Mouse (Mus musculus) ES-Bruce4 (cell line): ENCODE data around the gene Pwp2. TPM values are rescaled to one million over a fixed set of nuclear protein-coding genes. Genes with fewer than 3 reads are reported as not detected.

Source experiments
- H3K27ac ChIP-seq: 2 replicates; pipeline ENCODE4 v1.5.1; 2012; ENCODE audit warnings: low read length, inconsistent platforms; ENCODE audit not compliant: insufficient read depth
- H3K27me3 ChIP-seq: 2 replicates; pipeline ENCODE4 v1.6.1; 2012; ENCODE audit warnings: mild to moderate bottlenecking, low read length, inconsistent platforms; ENCODE audit not compliant: control insufficient read depth, poor library complexity, insufficient read depth, severe bottlenecking
- H3K36me3 ChIP-seq: 2 replicates; pipeline ENCODE4 v1.6.1; 2012; ENCODE audit warnings: inconsistent platforms, mild to moderate bottlenecking, low read length, moderate library complexity; ENCODE audit not compliant: control insufficient read depth, poor library complexity, insufficient read depth, severe bottlenecking
- H3K4me1 ChIP-seq: one replicate; pipeline ENCODE4 v1.8.1; 2011; ENCODE audit warnings: low read length; ENCODE audit not compliant: control insufficient read depth, insufficient read depth
- H3K4me3 ChIP-seq: 2 replicates; pipeline ENCODE4 v1.5.1; 2011; ENCODE audit warnings: low read depth, mild to moderate bottlenecking, low read length
- H3K9ac ChIP-seq: 2 replicates; pipeline ENCODE4 v1.6.1; 2012; ENCODE audit warnings: low read depth, mild to moderate bottlenecking, inconsistent platforms; ENCODE audit not compliant: poor library complexity, severe bottlenecking
- H3K9me3 ChIP-seq: replicated peaks from 2 replicates; pipeline ENCODE4 v1.6.1; 2012; ENCODE audit warnings: mild to moderate bottlenecking, low read length, inconsistent platforms; ENCODE audit not compliant: control insufficient read depth, poor library complexity, insufficient read depth, severe bottlenecking
- CTCF ChIP-seq: IDR thresholded peaks from one replicate; pipeline ENCODE4 v1.8.1; 2011; ENCODE audit warnings: low read depth, low read length
- EP300 ChIP-seq: IDR thresholded peaks from 2 replicates; pipeline ENCODE4 v1.6.1; 2011; ENCODE audit warnings: low read depth, low read length; ENCODE audit not compliant: insufficient read depth
- POLR2A ChIP-seq: IDR thresholded peaks from one replicate; pipeline ENCODE4 v1.8.1; 2011; ENCODE audit warnings: low read length; ENCODE audit not compliant: insufficient read depth
- polyA plus RNA-seq: library from polyadenylated mRNA; stranded (reverse); fragments of >200 nt; gene quantifications from 2 replicates; pipeline ENCODE4 v1.2.4, GENCODE M21; 2011; ENCODE audit warnings: low read depth; ENCODE audit not compliant: missing spikeins, insufficient read depth, insufficient read length

The Pwp2 gene
- polyA plus RNA-seq, 1 experiment = 25.4 TPM

DNA sequence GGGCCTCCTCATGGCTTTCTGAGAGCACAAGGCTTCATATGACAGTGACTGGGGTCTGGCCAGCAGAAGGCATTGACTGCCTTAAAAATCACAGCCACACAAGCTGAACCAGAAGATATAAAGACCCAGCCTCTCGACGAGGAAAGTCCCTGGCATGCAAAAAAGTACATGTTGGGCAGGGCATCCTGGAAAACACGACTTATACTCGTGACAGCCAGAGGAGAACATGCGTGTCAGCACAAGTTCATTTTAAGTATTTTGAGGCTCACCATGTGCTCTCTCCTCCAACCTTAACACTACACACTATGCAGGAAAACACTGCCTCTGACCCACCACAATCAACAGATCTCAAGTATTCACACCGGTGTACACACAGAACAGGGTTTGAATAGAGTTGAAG lies 39.2 kb upstream of the Pwp2 start:
- Histone ChIP-seq H3K4me1 (no peaks in the 10 kb centered on the region), H3K27me3 (no peaks in the 10 kb centered on the region), H3K9me3 (no peaks in the 10 kb centered on the region), H3K27ac (no peak overlapping the region), H3K36me3 (peaks cover 6% of the 10 kb centered on the region; the same call in 1 of the 2 replicates), H3K9ac (no peak overlapping the region), H3K4me3 (no peak overlapping the region)
- no peak for TF ChIP-seq CTCF
- no peak for TF ChIP-seq POLR2A
- TF ChIP-seq EP300 = no peak

DNA sequence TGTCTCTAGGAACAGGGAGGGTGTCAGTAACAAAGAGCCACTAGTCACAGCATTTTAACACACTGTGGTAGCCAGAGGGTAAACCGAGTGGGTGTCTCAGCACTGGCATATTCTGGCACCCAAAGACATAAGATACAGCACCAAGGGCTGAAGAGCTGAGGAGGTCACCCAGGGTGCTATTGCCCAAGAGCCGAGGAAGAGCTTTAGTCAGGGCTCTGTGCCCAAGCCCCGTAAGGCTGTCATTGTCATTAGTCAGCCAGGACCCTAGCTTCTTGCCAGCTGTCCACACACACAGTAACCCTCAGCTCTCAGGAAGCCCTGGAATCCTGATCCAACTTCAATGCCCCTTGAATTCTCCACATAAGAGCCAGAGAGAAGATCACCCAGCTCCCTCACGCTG lies 38.0 kb upstream of the Pwp2 start:
- H3K9ac ChIP-seq = no peak overlapping the region
- no peak overlapping the region for H3K4me3 ChIP-seq
- H3K4me1 ChIP-seq = no peaks in the 10 kb centered on the region
- H3K27me3 ChIP-seq = no peaks in the 10 kb centered on the region
- H3K27ac ChIP-seq = no peak overlapping the region
- H3K9me3 ChIP-seq = no peaks in the 10 kb centered on the region
- H3K36me3 ChIP-seq = peaks cover 6% of the 10 kb centered on the region; the same call in 1 of the 2 replicates
- TF ChIP-seq POLR2A (no peak), EP300 (no peak), CTCF (no peak)

DNA sequence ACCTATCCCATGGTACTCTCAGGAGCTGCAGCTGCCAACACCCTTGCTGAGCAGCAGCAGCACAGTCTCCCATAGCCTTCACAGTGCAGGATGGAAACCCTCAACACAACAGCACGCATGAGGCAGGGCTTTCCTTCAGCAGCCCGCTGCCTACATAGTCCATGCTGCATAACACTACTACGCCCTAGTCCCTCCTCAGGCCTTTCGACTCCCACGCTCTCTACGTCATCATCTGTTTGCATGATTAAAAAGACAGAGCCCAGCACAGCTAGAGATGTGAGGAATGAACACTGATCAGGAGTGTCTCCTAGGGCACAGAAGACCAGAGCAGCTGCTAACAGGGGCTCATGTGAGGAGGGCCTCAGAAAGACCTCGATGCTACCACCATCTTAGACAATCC lies 36.4 kb upstream of the Pwp2 start:
- TF ChIP-seq CTCF (no peak), POLR2A (no peak), EP300 (no peak)
- Histone ChIP-seq H3K27ac (no peak overlapping the region), H3K4me1 (no peaks in the 10 kb centered on the region), H3K4me3 (no peak overlapping the region), H3K36me3 (peaks cover 9% of the 10 kb centered on the region; the same call in 1 of the 2 replicates), H3K27me3 (no peaks in the 10 kb centered on the region), H3K9ac (no peak overlapping the region), H3K9me3 (no peaks in the 10 kb centered on the region)

DNA sequence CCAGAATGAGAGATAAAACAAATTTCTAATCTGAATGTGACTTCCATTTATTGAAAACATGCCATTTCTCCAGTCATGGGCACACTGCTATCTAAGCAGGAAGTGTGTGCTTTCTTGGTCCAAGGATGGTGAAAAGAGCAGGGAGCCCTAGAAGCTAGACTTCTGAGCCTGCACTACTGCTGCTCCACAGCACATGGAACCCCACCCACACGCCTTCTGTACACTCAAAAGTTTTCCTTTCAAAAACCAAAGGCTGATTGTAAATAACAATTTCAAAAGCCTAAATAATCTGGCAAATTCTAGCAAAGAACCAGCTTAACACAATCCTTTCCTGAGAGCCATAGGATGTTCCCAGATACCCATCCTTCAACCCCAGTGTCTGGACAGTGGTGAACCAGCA lies 34.6 kb upstream of the Pwp2 start:
- no peaks in the 10 kb centered on the region for H3K9me3 ChIP-seq
- H3K36me3 ChIP-seq = peaks cover 10% of the 10 kb centered on the region; the same call in 1 of the 2 replicates

DNA sequence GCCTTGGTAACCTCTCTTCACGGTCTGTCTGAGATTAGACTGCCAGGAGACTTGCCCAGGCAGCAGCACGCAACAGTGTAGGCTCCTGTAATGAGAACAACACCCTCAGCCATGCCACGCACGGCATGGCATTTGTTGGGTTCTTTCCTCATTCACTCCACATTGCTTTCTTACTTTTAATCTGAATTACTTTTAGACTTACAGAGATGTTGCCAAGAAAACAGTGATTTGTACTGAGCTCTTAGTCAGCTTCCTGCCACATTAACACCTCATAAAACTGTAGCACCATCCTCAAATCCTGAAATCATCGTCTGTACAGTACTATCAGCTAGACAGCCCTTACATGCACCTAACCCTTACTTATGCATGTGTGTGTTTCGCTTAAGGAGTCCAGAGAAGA lies 33.6 kb upstream of the Pwp2 start:
- Histone ChIP-seq H3K9ac (no peak overlapping the region), H3K27me3 (no peaks in the 10 kb centered on the region), H3K27ac (0 out of 2 replicates have a peak overlapping the region, but pooled peaks have one; percentile 4), H3K9me3 (no peaks in the 10 kb centered on the region), H3K36me3 (peaks cover 10% of the 10 kb centered on the region; the same call in 1 of the 2 replicates), H3K4me3 (no peak overlapping the region), H3K4me1 (no peaks in the 10 kb centered on the region)
- TF ChIP-seq POLR2A (no peak), EP300 (no peak), CTCF (no peak)

More for the DNA sequence above, 34.6 kb upstream of the Pwp2 start:
- no peak overlapping the region for H3K4me3 ChIP-seq
- no peak overlapping the region for H3K9ac ChIP-seq
- no peaks in the 10 kb centered on the region for H3K27me3 ChIP-seq
- H3K4me1 ChIP-seq = no peaks in the 10 kb centered on the region
- H3K27ac ChIP-seq = no peak overlapping the region
- no peak for TF ChIP-seq CTCF
- TF ChIP-seq EP300 = no peak
- TF ChIP-seq POLR2A = no peak

DNA sequence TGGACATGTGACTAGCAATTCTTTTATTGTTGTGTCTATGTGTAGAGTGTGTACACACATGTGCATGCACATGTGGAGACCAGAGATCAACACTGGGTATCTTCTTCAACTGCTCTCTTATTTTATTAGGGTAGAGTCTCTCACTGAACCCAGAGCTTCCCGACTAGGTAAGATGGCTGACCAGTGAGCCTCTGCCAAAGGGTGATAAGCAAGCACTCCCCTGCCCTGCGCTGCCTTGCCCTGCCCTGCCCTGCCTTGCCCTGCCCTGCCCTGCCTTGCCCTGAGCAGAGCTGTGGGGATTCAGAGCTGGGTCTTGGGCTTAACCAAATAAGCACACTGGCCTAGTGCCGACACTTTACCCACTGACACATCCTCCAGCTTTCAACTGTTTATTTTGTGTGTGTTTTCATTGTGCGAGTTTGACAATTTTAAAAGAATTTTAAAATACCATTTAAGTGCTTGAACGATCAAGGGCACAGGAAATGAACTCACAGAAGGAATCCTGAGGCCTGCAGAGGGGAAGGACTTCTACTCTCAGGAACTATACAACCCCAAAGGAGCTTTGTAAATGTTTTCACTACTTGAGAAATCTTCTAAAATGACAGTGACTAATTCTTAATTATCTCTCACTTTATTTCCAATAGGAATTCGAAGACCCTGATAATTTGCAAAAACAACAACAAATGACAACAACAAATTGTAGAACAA lies 31.6 kb upstream of the Pwp2 start:
- Histone ChIP-seq H3K27me3 (no peaks in the 10 kb centered on the region), H3K36me3 (peaks cover 10% of the 10 kb centered on the region; the same call in 1 of the 2 replicates), H3K9ac (no peak overlapping the region), H3K27ac (no peak overlapping the region), H3K4me1 (no peaks in the 10 kb centered on the region), H3K9me3 (no peaks in the 10 kb centered on the region), H3K4me3 (no peak overlapping the region)
- no peak for TF ChIP-seq EP300
- no peak for TF ChIP-seq POLR2A
- no peak for TF ChIP-seq CTCF
